Mouse (Mus musculus) stomach, embryonic 14.5 days (tissue): ENCODE measurements around the gene Adgrl1. TPM values are rescaled to one million over a fixed set of nuclear protein-coding genes. Genes with fewer than 3 reads are reported as not detected.

Source experiments
- ATAC-seq: fragments of 200-750 bp; cut with Nextera tagmentation; 2 replicates; pipeline ENCODE4 v1.8.0; 2017; ENCODE audit warnings: low read depth, moderate TSS enrichment; ENCODE audit not compliant: insufficient number of reproducible peaks, insufficient read depth, low FRiP score
- H3K27ac ChIP-seq: fragments of 300-500 bp; sonication (generic); 2 replicates; pipeline ENCODE4 v1.5.1; 2014; ENCODE audit warnings: mild to moderate bottlenecking, low read length, moderate library complexity, mixed read lengths
- H3K27me3 ChIP-seq: fragments of 300-500 bp; sonication (generic); 2 replicates; pipeline ENCODE4 v1.6.1; 2014; ENCODE audit warnings: low read length, control low read depth, mixed read lengths; ENCODE audit not compliant: control insufficient read depth, insufficient read depth
- H3K36me3 ChIP-seq: fragments of 300-500 bp; sonication (generic); 2 replicates; pipeline ENCODE4 v1.6.1; 2014; ENCODE audit warnings: mild to moderate bottlenecking, control low read depth, low read length, moderate library complexity, mixed read lengths; ENCODE audit not compliant: control insufficient read depth, insufficient read depth
- H3K4me1 ChIP-seq: fragments of 300-500 bp; sonication (generic); 2 replicates; pipeline ENCODE4 v1.6.1; 2014; ENCODE audit warnings: low read length, control low read depth, mixed read lengths; ENCODE audit not compliant: control insufficient read depth, insufficient read depth
- H3K4me2 ChIP-seq: fragments of 300-500 bp; sonication (generic); replicated peaks from 2 replicates; pipeline ENCODE4 v1.6.1; 2014; ENCODE audit warnings: low read depth, low read length, control low read depth
- H3K4me3 ChIP-seq: fragments of 300-500 bp; sonication (generic); 2 replicates; pipeline ENCODE4 v1.5.1; 2014; ENCODE audit warnings: low read depth, low read length, control low read depth
- H3K9ac ChIP-seq: fragments of 300-500 bp; sonication (generic); replicated peaks from 2 replicates; pipeline ENCODE4 v1.6.1; 2014; ENCODE audit warnings: low read depth, mild to moderate bottlenecking, control low read depth, low read length, moderate library complexity, mixed read lengths
- H3K9me3 ChIP-seq: fragments of 300-500 bp; sonication (generic); 2 replicates; pipeline ENCODE4 v1.6.1; 2016; ENCODE audit warnings: low read depth, low read length, control low read depth; ENCODE audit not compliant: control insufficient read depth
- WGBS: fragments of 180-500 bp; shearing (Covaris S2); extraction: QIAGEN DNeasy Blood & Tissue Kit; methylation state at CpG from one replicate; pipeline ENCODE4 v1.1.7; 2014; 5-methylcytosine and 5-hydroxymethylcytosine counted together
- polyA plus RNA-seq: library from polyadenylated mRNA; unstranded; fragments of >200 nt; fragmentation: Nextera tagmentation; extraction: Ambion mirVana; gene quantifications from 2 replicates; pipeline ENCODE4 v1.2.1, GENCODE M21; 2014

Gene Adgrl1
- polyA plus RNA-seq, 1 experiment from 2014 or later = 29.5 TPM

- Histone ChIP-seq H3K4me2 (peak within 1 kb of the TSS; percentile 98), H3K4me1 (peaks cover 15% of the 10 kb centered on the region; the same call in 1 of the 2 replicates), H3K4me3 (peak within 1 kb of the TSS; percentile 90), H3K27ac (peak within 1 kb of the TSS; percentile 44; the same call in 1 of the 2 replicates), H3K36me3 (peaks cover 7% of the 10 kb centered on the region; the same call in 1 of the 2 replicates), H3K9me3 (no peaks in the 10 kb centered on the region), H3K27me3 (no peaks in the 10 kb centered on the region), H3K9ac (peak within 1 kb of the TSS; percentile 83)
- whole genome bisulfite sequencing = 2% methylated on average over 73 of the region's 94 CpGs
- ATAC-seq = peak; percentile 100
Measured at GRCm38 (mm10) chr8:83972150-83973120, 72.5 kb downstream of the Adgrl1 start, which contains the start of gene Prkaca. Gene Prkaca (plus strand): TSS chr8:83972993.

DNA sequence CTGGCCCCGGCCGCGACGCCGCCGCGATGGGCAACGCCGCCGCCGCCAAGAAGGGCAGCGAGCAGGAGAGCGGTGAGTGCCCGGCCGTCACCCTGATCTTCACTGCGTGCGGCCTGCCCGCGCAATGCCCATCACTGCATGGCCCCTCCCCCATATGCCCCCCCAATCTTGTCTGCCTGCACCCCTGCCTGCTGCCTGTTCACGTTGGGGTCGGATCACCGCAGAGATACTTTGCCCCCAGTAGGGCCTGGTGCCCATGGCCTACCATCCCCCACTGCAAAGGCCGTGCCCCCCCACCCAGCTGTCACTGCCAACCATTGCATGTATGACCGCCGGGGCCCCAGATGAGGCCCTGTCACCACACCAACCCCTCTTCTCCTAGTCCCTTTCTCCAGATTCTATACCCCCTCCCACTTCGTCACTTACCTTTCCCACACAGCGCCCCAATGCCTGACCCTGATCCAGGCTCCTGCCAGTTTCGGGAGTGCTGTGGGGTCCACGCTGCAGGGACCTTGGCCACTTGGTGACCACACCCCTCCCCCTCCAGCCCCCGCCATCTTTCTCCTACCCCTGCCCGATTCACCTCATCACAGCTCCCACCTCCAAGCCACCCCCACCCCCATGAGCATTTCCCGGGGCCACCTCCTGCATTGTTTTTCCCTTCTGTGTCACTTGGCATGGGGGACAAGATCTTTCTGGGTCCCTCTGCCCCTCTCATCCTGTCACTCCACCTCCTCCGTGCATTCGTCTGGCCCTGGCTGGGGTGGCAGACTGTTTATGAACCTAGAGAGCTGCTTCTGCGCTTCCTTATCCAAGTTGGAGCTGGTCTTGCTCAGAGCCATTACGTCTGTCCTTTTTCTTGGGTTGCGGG lies 73.5 kb downstream of the Adgrl1 start:
- 2% methylated on average over 37 of the region's 37 CpGs for WGBS
- peaks cover 4% of the 10 kb centered on the region; the same call in 1 of the 2 replicates for H3K36me3 ChIP-seq
- H3K4me2 ChIP-seq = peak overlapping the region; percentile 98
- peak; percentile 10 for ATAC-seq
- H3K4me3 ChIP-seq = peak overlapping the region; percentile 90
- no peaks in the 10 kb centered on the region for H3K27me3 ChIP-seq
- H3K9ac ChIP-seq = peak overlapping the region; percentile 83
- peaks cover 19% of the 10 kb centered on the region; the same call in 1 of the 2 replicates for H3K4me1 ChIP-seq
- no peaks in the 10 kb centered on the region for H3K9me3 ChIP-seq
- peak overlapping the region; percentile 44; the same call in 1 of the 2 replicates for H3K27ac ChIP-seq

GRCm38 (mm10) chr8:83974521-83974920 lies 74.6 kb downstream of the Adgrl1 start:
- H3K9me3 ChIP-seq = no peaks in the 10 kb centered on the region
- 0 out of 2 replicates have a peak overlapping the region, but pooled peaks have one; percentile 1 for H3K4me2 ChIP-seq

GRCm38 (mm10) chr8:83976101-83976630 lies 76.3 kb downstream of the Adgrl1 start:
- no peak for ATAC-seq
- WGBS = 87% methylated on average over 4 of the region's 4 CpGs

More at GRCm38 (mm10) chr8:83974521-83974920, 74.6 kb downstream of the Adgrl1 start:
- no peaks in the 10 kb centered on the region; the same call in 1 of the 2 replicates for H3K36me3 ChIP-seq
- ATAC-seq = no peak
- no peaks in the 10 kb centered on the region for H3K27me3 ChIP-seq
- 82% methylated on average over 4 of the region's 4 CpGs for WGBS
- H3K9ac ChIP-seq = no peak overlapping the region
- H3K4me3 ChIP-seq = no peak overlapping the region
- H3K4me1 ChIP-seq = peaks cover 19% of the 10 kb centered on the region; the same call in 1 of the 2 replicates
- no peak overlapping the region for H3K27ac ChIP-seq

GRCm38 (mm10) chr8:83976779-83977350 lies 77.0 kb downstream of the Adgrl1 start:
- Histone ChIP-seq H3K4me1 (peaks cover 16% of the 10 kb centered on the region; the same call in 1 of the 2 replicates), H3K4me3 (no peak overlapping the region), H3K27ac (no peak overlapping the region), H3K9me3 (no peaks in the 10 kb centered on the region), H3K4me2 (no peak overlapping the region), H3K27me3 (no peaks in the 10 kb centered on the region), H3K9ac (no peak overlapping the region), H3K36me3 (peaks cover 16% of the 10 kb centered on the region)
- 72% methylated on average over 5 of the region's 5 CpGs for WGBS
- no peak for ATAC-seq

More at GRCm38 (mm10) chr8:83976101-83976630, 76.3 kb downstream of the Adgrl1 start:
- H3K4me2 ChIP-seq = no peak overlapping the region
- no peaks in the 10 kb centered on the region for H3K27me3 ChIP-seq
- peaks cover 9% of the 10 kb centered on the region for H3K36me3 ChIP-seq
- no peaks in the 10 kb centered on the region for H3K9me3 ChIP-seq
- H3K4me1 ChIP-seq = peaks cover 19% of the 10 kb centered on the region; the same call in 1 of the 2 replicates
- no peak overlapping the region for H3K9ac ChIP-seq
- H3K27ac ChIP-seq = no peak overlapping the region
- no peak overlapping the region for H3K4me3 ChIP-seq

DNA sequence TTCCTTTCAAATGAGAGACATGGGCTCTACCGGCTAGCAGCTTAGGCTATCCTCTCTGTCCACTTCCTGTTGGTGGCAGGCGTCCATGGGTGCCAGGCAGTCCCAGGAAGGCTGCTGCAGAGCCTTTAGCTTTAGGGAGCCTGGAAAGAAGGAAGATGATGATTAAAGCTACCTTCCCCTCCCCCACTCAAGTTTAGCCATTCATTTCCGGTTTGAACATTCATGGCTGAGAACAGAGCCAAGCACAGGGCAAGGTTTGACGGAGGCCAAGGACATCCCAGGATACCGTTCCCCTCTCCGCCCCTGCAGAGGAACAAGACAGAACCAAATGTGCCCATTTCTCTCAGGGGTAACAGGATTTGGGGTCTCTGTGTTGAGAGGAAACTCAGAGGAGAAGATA lies 77.7 kb downstream of the Adgrl1 start:
- Histone ChIP-seq H3K27ac (no peak overlapping the region; the same call in 1 of the 2 replicates), H3K36me3 (peaks cover 22% of the 10 kb centered on the region), H3K4me1 (peaks cover 16% of the 10 kb centered on the region; the same call in 1 of the 2 replicates), H3K4me2 (no peak overlapping the region), H3K27me3 (no peaks in the 10 kb centered on the region), H3K9ac (no peak overlapping the region), H3K4me3 (no peak overlapping the region), H3K9me3 (no peaks in the 10 kb centered on the region)
- no peak for ATAC-seq
- 46% methylated on average over 6 of the region's 6 CpGs for WGBS

- peaks cover 25% of the 10 kb centered on the region for H3K36me3 ChIP-seq
- no peak overlapping the region for H3K4me2 ChIP-seq
- H3K9ac ChIP-seq = no peak overlapping the region
- H3K9me3 ChIP-seq = no peaks in the 10 kb centered on the region
- WGBS = 76% methylated on average over 9 of the region's 9 CpGs
- H3K27me3 ChIP-seq = no peaks in the 10 kb centered on the region
- ATAC-seq = no peak
- no peak overlapping the region; the same call in 1 of the 2 replicates for H3K27ac ChIP-seq
- peaks cover 16% of the 10 kb centered on the region; the same call in 1 of the 2 replicates for H3K4me1 ChIP-seq
- H3K4me3 ChIP-seq = no peak overlapping the region
Measured at GRCm38 (mm10) chr8:83978200-83978599, 78.3 kb downstream of the Adgrl1 start.
